Mouse (Mus musculus): Measurements from ENCODE around the gene Mbd4. TPM values are rescaled to one million over a fixed set of nuclear protein-coding genes. Genes with fewer than 3 reads are reported as not detected.

The Mbd4 gene
- polyA plus RNA-seq (2015; fragmentation: Nextera tagmentation; extraction: Ambion mirVana) = 16.7 and 18.6 TPM in 2 replicates

DNA sequence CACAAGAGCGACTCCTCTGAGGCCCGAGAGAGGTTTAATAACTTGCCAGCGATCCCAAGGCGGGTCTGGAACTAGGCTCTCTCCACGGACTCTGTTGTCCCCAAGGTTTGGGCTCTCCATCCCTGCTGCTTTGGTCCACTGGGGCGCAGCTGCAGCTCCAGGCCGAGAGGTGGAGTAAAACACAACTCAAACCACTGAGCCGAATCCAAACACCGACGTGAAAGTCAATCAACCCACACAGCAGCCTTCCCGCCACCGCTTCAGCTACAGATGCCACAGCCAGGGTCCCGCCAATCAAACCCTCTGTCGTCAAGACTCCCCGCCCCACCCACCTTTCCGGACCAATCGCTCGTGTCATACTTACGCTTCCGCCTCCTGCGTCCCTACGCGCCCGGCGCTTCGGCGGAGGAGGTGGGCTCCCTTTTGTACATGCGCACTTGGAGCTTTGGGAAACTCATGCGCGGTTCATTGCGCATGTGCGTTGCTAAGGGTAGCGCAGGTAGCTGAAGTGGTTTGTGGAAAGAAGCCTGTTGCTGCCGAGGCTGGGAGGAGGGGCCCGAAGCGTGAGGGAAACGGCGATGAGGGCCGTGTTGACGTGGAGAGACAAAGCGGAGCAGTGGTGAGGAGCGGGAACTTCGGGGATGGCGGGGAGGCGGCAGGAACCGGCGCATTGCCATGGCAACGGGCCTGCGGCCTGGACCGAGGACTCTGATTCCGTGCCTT is at the start of gene Mbd4, which contains the start of gene Ift122:
Mbd4 (minus strand) TSS at position 281 of the 723 bp plus-strand sequence.
Ift122 (plus strand) TSS at position 380 of the 723 bp plus-strand sequence.
- Histone ChIP-seq H3K4me3 (peak within 1 kb of the TSS; percentile 66), H3K9me3 (no peaks in the 10 kb centered on the region), H3K9ac (peak within 1 kb of the TSS; percentile 46), H3K36me3 (peaks cover 11% of the 10 kb centered on the region), H3K4me1 (peaks cover 33% of the 10 kb centered on the region), H3K27ac (peak within 1 kb of the TSS; percentile 90), H3K27me3 (no peaks in the 10 kb centered on the region), H3K4me2 (peak within 1 kb of the TSS; percentile 75)
- WGBS = under 1% methylated on average over 51 of the region's 51 CpGs
- ATAC-seq (ENCODE audit: insufficient number of reproducible peaks, low FRiP score, low TSS enrichment, low read depth) = peak; percentile 97

DNA sequence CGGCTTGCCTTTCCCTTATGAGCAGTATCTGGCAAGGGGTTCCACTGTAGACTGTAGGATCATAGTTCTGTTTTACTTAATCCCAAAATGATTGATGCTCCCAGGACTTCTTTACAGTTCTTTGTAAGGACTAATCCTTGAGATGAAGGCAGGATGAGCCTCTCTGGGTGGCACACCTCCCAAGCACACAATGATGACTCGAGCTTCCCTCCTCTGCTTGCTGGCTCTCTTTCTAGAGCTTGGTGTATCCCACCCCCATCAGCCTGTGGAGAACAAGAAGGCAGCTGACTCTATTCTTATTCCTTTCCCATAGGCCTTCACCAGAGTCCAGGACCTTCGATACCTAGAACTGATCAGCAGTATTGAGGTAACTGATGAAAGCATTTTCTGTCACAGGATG is 49.4 kb upstream of the Mbd4 start:
- Histone ChIP-seq H3K36me3 (peaks cover 38% of the 10 kb centered on the region), H3K9ac (no peak overlapping the region), H3K4me1 (peaks cover 10% of the 10 kb centered on the region; the same call in 1 of the 2 replicates), H3K4me3 (no peak overlapping the region), H3K27me3 (no peaks in the 10 kb centered on the region), H3K27ac (no peak overlapping the region), H3K4me2 (no peak overlapping the region), H3K9me3 (no peaks in the 10 kb centered on the region)
- no peak for ATAC-seq (ENCODE audit: insufficient number of reproducible peaks, low FRiP score, low TSS enrichment, low read depth)
- WGBS = 82% methylated on average over 3 of the region's 3 CpGs

DNA sequence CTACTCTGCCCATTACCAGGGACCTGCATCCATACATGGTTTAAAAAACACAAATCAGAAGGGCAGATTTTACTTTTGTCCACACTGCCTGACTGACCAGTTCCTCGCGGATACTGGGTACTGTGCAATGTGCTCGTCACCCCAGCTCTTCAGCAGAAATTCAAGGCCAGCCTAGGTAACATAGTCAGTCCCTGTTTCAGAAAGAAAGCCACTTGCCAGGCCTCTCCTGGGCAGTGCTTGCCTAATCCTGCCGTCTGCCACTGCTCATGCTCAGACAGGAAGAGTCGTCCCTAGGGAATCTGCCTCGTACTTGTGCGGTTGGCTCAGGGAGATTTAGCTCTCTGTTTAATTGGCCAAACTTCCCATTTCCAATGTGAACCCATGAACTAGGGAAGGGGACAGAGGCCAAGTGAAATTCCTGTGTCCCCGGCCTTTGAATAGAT is 48.3 kb upstream of the Mbd4 start:
- Histone ChIP-seq H3K36me3 (peaks cover 29% of the 10 kb centered on the region), H3K27me3 (no peaks in the 10 kb centered on the region), H3K9ac (no peak overlapping the region), H3K4me2 (no peak overlapping the region), H3K4me3 (no peak overlapping the region), H3K4me1 (peaks cover 12% of the 10 kb centered on the region; the same call in 1 of the 2 replicates), H3K9me3 (no peaks in the 10 kb centered on the region), H3K27ac (peak overlapping the region; percentile 17; the same call in 1 of the 2 replicates)
- 64% methylated on average over 8 of the region's 8 CpGs for WGBS
- ATAC-seq (ENCODE audit: insufficient number of reproducible peaks, low FRiP score, low TSS enrichment, low read depth) = 0 out of 2 replicates have a peak, but pooled peaks have one; percentile 55

DNA sequence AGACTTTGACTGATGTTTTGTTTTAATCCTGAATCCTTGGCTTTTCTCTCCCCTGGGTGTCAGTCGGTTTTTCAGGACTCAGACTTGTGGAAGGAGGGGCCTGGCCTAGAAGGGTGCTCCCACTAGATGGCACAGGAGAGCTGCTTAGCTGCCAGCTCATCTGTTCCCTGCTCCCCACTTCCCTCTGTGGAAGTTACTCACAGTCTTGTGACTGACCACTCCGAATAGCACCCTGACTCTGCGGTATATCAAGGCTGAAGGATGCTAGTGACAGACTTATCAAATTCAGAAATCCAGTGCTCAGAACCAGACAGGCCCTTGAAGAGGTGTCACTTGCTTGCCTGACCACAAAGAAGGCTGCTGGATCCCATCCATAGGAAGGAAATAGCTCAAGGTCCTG is 47.9 kb upstream of the Mbd4 start:
- no peak for ATAC-seq (ENCODE audit: insufficient number of reproducible peaks, low FRiP score, low TSS enrichment, low read depth)
- Histone ChIP-seq H3K36me3 (peaks cover 26% of the 10 kb centered on the region), H3K4me3 (no peak overlapping the region), H3K9me3 (no peaks in the 10 kb centered on the region), H3K9ac (no peak overlapping the region), H3K4me1 (peaks cover 12% of the 10 kb centered on the region; the same call in 1 of the 2 replicates), H3K4me2 (no peak overlapping the region), H3K27ac (peak overlapping the region; percentile 17; the same call in 1 of the 2 replicates), H3K27me3 (no peaks in the 10 kb centered on the region)
- 21% methylated on average over 3 of the region's 3 CpGs for WGBS

DNA sequence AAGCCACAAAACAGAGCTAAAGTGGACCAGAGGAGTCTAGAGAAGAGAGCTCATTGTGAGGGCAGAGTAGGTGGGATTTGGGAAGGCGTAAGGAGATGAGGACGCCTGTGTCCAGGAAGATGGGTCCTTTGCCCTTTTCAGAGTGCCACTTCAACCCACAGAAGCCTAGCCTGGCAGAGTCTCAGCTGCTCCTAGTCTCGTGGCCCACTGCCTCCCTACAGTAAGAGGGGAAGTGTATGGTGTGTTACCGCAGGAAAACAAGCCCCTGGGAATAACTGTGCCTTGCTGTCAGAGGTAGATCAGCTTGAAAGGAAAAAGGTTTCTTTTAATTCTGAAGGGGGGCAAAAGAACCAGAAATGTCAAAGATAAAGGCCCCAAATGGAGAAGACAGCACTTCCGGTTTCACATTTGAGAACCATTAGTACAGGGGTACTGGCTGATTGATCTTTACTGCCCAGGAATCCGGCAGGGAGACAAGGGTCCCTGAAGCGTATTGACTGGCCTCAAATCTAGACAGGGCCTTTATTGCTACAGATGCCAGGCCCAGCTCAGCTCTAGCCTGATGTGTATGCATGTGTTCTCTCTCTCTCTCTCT is 44.9 kb upstream of the Mbd4 start:
- WGBS = 62% methylated on average over 7 of the region's 7 CpGs
- Histone ChIP-seq H3K9me3 (no peaks in the 10 kb centered on the region), H3K27me3 (no peaks in the 10 kb centered on the region), H3K4me1 (0 out of 2 replicates have a peak, but pooled peaks cover 7% of the 10 kb centered on the region), H3K36me3 (peaks cover 22% of the 10 kb centered on the region; the same call in 1 of the 2 replicates), H3K4me3 (no peak overlapping the region), H3K27ac (no peak overlapping the region), H3K4me2 (no peak overlapping the region), H3K9ac (no peak overlapping the region)
- no peak for ATAC-seq (ENCODE audit: insufficient number of reproducible peaks, low FRiP score, low TSS enrichment, low read depth)

DNA sequence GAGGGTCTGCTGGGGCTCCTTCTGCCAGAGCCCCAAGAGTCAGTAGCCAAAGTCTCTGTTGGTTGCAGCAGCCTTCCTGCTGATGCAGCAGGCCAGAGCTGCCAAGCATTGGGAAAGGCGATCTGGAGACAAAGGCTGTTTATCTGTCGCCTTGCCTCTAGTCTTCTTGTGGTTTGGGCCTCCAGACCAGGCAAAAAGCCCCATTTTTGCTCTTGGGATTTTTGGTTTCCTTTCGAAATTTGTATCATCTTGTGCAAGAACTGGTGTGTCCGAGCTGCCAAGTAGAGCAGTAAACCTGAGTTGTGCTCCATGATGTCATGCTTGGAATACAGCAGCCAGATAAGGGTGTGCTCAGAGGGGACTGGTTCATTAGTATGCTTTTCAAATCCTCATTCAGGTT is 43.9 kb upstream of the Mbd4 start:
- Histone ChIP-seq H3K4me2 (no peak overlapping the region), H3K36me3 (peaks cover 24% of the 10 kb centered on the region), H3K9ac (no peak overlapping the region), H3K27ac (no peak overlapping the region), H3K4me3 (no peak overlapping the region), H3K9me3 (no peaks in the 10 kb centered on the region), H3K27me3 (no peaks in the 10 kb centered on the region), H3K4me1 (0 out of 2 replicates have a peak, but pooled peaks cover 5% of the 10 kb centered on the region)
- no peak for ATAC-seq (ENCODE audit: insufficient number of reproducible peaks, low FRiP score, low TSS enrichment, low read depth)
- WGBS = 62% methylated on average over 4 of the region's 4 CpGs

DNA sequence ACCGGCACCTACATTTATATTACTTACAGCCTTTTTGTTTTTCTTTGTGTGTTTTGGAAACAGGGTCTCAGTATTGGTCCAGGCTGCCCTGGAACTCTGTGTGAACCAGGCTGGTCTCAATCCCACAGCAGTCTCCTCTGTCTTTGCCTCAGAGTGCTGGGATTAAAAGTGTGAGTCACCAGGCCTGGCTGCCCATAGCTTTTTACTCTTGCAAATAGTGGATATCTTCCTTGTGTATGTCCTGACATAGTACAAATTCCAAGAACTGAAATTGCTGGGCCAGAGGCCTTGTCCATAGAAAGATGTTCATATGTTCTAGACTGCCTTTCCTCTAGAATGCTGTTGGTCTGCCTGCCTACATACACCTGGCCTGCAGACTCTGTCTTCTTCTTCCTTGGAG is 43.2 kb upstream of the Mbd4 start:
- Histone ChIP-seq H3K9me3 (no peaks in the 10 kb centered on the region), H3K4me2 (no peak overlapping the region), H3K4me3 (no peak overlapping the region), H3K27ac (no peak overlapping the region), H3K4me1 (peaks cover 10% of the 10 kb centered on the region; the same call in 1 of the 2 replicates), H3K36me3 (peaks cover 27% of the 10 kb centered on the region), H3K27me3 (no peaks in the 10 kb centered on the region), H3K9ac (no peak overlapping the region)
- 82% methylated on average over 1 of the region's 1 CpGs for WGBS
- ATAC-seq (ENCODE audit: insufficient number of reproducible peaks, low FRiP score, low TSS enrichment, low read depth) = no peak

DNA sequence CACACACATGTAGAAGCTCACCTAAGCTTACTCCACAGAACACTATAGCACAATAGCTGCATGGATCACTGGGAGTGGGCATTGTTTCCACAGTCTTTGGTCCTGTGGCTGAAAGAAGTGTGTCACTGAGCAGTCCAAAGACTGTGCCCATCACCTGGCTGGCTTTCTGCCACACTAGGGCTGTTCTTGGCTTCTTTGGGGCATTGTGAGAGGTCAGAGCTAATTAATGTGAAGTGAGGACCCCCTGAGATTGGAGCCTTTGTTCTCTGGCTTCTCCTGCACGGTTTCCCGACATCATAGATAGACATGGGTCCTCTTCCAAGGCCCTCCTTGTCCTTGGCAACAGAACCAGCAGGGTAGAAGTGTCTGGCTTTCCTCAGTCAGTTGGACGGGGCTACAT is 39.2 kb upstream of the Mbd4 start:
- Histone ChIP-seq H3K9ac (no peak overlapping the region), H3K4me1 (peaks cover 10% of the 10 kb centered on the region; the same call in 1 of the 2 replicates), H3K4me2 (no peak overlapping the region), H3K36me3 (peaks cover 47% of the 10 kb centered on the region), H3K4me3 (no peak overlapping the region), H3K9me3 (no peaks in the 10 kb centered on the region), H3K27me3 (no peaks in the 10 kb centered on the region), H3K27ac (no peak overlapping the region)
- WGBS = 77% methylated on average over 3 of the region's 3 CpGs
- ATAC-seq (ENCODE audit: insufficient number of reproducible peaks, low FRiP score, low TSS enrichment, low read depth) = no peak

DNA sequence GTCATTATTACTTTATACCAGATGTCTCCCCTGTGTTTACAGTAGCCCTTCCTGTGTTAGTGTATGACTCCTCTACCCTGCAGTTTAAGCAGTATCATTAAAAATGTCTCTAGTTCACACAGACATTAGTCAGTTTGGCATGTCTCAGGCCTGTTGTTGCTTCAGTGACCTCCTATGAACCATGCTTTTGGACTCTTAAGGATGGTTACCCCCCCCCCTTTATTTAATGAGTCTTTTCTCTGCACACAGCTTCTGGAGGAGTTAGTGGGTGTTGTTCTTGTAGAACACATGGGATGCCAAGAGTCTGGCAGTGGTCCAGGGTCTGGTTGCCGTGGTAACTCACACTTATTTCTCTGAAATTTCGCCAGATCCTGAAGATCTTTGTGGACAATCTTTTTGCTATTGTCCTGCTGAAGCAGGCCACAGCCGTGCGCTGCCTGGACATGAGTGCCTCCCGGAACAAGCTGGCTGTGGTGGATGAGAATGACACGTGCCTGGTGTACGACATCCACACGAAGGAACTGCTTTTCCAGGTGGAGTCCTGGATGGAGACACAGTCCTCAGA is 38.4 kb upstream of the Mbd4 start:
- Histone ChIP-seq H3K27ac (0 out of 2 replicates have a peak overlapping the region, but pooled peaks have one; percentile 19), H3K27me3 (no peaks in the 10 kb centered on the region), H3K4me3 (no peak overlapping the region), H3K4me2 (no peak overlapping the region), H3K9ac (no peak overlapping the region), H3K36me3 (peaks cover 54% of the 10 kb centered on the region), H3K4me1 (peaks cover 14% of the 10 kb centered on the region), H3K9me3 (no peaks in the 10 kb centered on the region)
- WGBS = 69% methylated on average over 8 of the region's 8 CpGs
- no peak for ATAC-seq (ENCODE audit: insufficient number of reproducible peaks, low FRiP score, low TSS enrichment, low read depth)

DNA sequence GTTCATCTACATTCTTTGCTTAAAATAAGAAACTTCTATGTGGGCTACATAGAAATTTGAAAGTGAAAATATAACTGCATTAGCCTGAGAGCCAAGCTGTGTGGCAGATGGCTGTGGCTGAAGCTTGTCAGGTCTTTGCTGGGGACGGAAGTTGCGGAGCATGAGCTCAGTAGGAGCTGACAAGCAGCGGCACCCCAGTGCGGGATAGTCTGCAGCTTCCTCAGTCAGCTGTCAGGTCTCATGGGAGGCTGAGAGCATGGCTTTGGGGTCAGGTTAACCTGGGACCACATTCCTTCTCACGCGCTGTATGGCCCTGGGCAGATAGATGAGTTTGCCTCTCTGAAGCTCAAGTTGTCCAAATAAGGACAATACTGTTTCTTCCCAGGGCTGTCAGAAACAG is 37.9 kb upstream of the Mbd4 start:
- Histone ChIP-seq H3K9me3 (no peaks in the 10 kb centered on the region), H3K9ac (no peak overlapping the region), H3K27ac (no peak overlapping the region; the same call in 1 of the 2 replicates), H3K4me2 (no peak overlapping the region), H3K4me3 (no peak overlapping the region), H3K36me3 (peaks cover 56% of the 10 kb centered on the region), H3K4me1 (peaks cover 16% of the 10 kb centered on the region), H3K27me3 (no peaks in the 10 kb centered on the region)
- 78% methylated on average over 6 of the region's 6 CpGs for WGBS
- ATAC-seq (ENCODE audit: insufficient number of reproducible peaks, low FRiP score, low TSS enrichment, low read depth) = no peak

DNA sequence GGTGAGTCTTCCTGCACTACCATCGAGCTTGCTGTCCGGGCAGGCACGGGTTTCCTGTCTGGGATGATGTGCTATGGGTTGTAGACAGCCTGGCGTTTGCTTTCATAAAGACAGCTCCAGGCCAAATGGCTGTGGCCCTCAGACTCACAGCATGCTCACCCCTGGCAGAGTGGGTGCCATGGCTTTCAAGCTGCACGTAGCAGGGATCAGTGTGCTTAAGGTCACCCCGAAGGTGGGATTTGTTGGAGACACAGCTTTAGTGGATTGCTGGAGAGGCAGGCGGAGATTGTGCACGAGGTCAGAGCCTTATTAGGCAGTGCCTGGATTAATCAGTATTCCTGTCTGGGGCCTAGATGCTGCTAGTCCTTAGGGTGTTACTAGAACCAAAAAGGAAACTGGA is 37.4 kb upstream of the Mbd4 start:
- no peaks in the 10 kb centered on the region for H3K27me3 ChIP-seq
- H3K4me2 ChIP-seq = no peak overlapping the region
- H3K4me3 ChIP-seq = no peak overlapping the region
- no peak overlapping the region for H3K27ac ChIP-seq
- no peak overlapping the region for H3K9ac ChIP-seq
- ATAC-seq (ENCODE audit: insufficient number of reproducible peaks, low FRiP score, low TSS enrichment, low read depth) = no peak
- H3K4me1 ChIP-seq = peaks cover 16% of the 10 kb centered on the region
- no peaks in the 10 kb centered on the region for H3K9me3 ChIP-seq
- WGBS = 85% methylated on average over 8 of the region's 8 CpGs
- H3K36me3 ChIP-seq = peaks cover 56% of the 10 kb centered on the region

DNA sequence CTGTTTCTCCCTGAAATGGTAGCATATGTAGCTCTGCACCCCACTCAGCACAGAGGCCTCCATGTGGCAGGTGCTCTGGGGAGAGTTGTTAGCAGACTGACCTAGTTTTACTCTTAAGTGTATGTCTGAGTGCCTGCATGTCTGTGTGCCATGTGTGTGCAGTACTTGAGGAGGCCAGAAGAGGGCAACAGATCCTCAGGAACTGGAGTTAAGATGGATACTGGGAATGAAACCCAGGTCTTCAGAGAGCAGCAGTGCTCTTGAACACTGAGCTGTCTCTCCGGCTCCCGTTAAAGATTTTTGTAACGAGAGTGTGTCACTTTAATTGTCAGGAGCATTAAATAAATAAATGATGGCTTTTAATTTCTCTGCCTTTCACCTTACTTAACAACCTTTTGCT is 35.1 kb upstream of the Mbd4 start:
- no peak overlapping the region for H3K27ac ChIP-seq
- H3K4me3 ChIP-seq = no peak overlapping the region
- no peaks in the 10 kb centered on the region for H3K27me3 ChIP-seq
- H3K9me3 ChIP-seq = no peaks in the 10 kb centered on the region
- no peak overlapping the region for H3K4me2 ChIP-seq
- H3K36me3 ChIP-seq = peaks cover 48% of the 10 kb centered on the region
- H3K9ac ChIP-seq = no peak overlapping the region
- no peak for ATAC-seq (ENCODE audit: insufficient number of reproducible peaks, low FRiP score, low TSS enrichment, low read depth)
- peaks cover 16% of the 10 kb centered on the region for H3K4me1 ChIP-seq
- 92% methylated on average over 3 of the region's 3 CpGs for WGBS

Data from limb, embryonic 15.5 days (tissue).